Mouse (Mus musculus) kidney, embryonic 16.5 days (tissue): ENCODE data around the gene Sult4a1. TPM values are rescaled to one million over a fixed set of nuclear protein-coding genes. Genes with fewer than 3 reads are reported as not detected.

ENCODE experiments used
- ATAC-seq: fragments of 200-750 bp; cut with Nextera tagmentation; 2 replicates; pipeline ENCODE4 v1.8.0; 2017; ENCODE audit warnings: moderate TSS enrichment; ENCODE audit not compliant: low FRiP score, low TSS enrichment
- H3K27ac ChIP-seq: fragments of 300-500 bp; sonication (generic); 2 replicates; pipeline ENCODE4 v1.5.1; 2014; ENCODE audit warnings: low read length
- H3K27me3 ChIP-seq: fragments of 300-500 bp; sonication (generic); 2 replicates; pipeline ENCODE4 v1.6.1; 2014; ENCODE audit warnings: low read length, control low read depth, mixed read lengths; ENCODE audit not compliant: insufficient read depth
- H3K36me3 ChIP-seq: fragments of 300-500 bp; sonication (generic); 2 replicates; pipeline ENCODE4 v1.6.1; 2014; ENCODE audit warnings: low read length, control low read depth, mixed read lengths; ENCODE audit not compliant: insufficient read depth
- H3K4me1 ChIP-seq: fragments of 300-500 bp; sonication (generic); 2 replicates; pipeline ENCODE4 v1.6.1; 2014; ENCODE audit warnings: low read length, control low read depth, mixed read lengths; ENCODE audit not compliant: insufficient read depth
- H3K4me2 ChIP-seq: fragments of 300-500 bp; sonication (generic); replicated peaks from 2 replicates; pipeline ENCODE4 v1.6.1; 2014; ENCODE audit warnings: low read depth, low read length
- H3K4me3 ChIP-seq: fragments of 300-500 bp; sonication (generic); 2 replicates; pipeline ENCODE4 v1.5.1; 2014; ENCODE audit warnings: mild to moderate bottlenecking, low read length
- H3K9ac ChIP-seq: fragments of 300-500 bp; sonication (generic); replicated peaks from 2 replicates; pipeline ENCODE4 v1.6.1; 2014; ENCODE audit warnings: low read length
- H3K9me3 ChIP-seq: fragments of 300-500 bp; sonication (generic); 2 replicates; pipeline ENCODE4 v1.6.1; 2016; ENCODE audit warnings: low read length, control low read depth
- WGBS: fragments of 180-500 bp; shearing (Covaris S2); extraction: QIAGEN DNeasy Blood & Tissue Kit; methylation state at CpG from one replicate; pipeline ENCODE4 v1.1.7; 2014; 5-methylcytosine and 5-hydroxymethylcytosine counted together
- polyA plus RNA-seq: library from polyadenylated mRNA; unstranded; fragments of >200 nt; fragmentation: Nextera tagmentation; extraction: Ambion mirVana; gene quantifications from 2 replicates; pipeline ENCODE4 v1.2.1, GENCODE M21; 2015

Sult4a1 gene
- polyA plus RNA-seq, 1 experiment from 2014 or later, result 0.65 TPM

DNA sequence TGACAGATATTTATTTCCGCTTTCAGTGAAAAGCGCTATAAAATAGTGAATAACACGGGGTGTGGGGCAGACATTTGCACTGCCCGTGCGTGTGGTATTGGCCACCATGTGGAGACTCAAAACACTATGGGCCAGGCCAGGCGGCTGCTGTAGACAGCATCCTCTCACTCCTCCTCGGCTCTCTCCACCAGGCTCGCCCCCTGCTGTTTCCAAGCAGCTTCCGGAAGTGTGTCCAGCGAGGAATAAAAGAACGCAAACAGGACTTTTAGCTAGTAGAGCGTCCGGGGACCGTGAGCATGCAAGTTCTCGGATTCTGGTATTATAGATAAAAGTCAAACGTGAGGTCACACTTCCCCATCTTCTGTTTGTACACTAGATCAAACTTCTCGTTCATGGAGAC lies 28.4 kb downstream of the Sult4a1 start:
- Histone ChIP-seq H3K4me1 (no peaks in the 10 kb centered on the region), H3K27ac (no peak overlapping the region), H3K9ac (no peak overlapping the region), H3K9me3 (no peaks in the 10 kb centered on the region), H3K36me3 (no peaks in the 10 kb centered on the region), H3K4me3 (no peak overlapping the region), H3K27me3 (peaks cover 12% of the 10 kb centered on the region; the same call in 1 of the 2 replicates), H3K4me2 (no peak overlapping the region)
- 58% methylated on average over 17 of the region's 17 CpGs for WGBS
- no peak for ATAC-seq

DNA sequence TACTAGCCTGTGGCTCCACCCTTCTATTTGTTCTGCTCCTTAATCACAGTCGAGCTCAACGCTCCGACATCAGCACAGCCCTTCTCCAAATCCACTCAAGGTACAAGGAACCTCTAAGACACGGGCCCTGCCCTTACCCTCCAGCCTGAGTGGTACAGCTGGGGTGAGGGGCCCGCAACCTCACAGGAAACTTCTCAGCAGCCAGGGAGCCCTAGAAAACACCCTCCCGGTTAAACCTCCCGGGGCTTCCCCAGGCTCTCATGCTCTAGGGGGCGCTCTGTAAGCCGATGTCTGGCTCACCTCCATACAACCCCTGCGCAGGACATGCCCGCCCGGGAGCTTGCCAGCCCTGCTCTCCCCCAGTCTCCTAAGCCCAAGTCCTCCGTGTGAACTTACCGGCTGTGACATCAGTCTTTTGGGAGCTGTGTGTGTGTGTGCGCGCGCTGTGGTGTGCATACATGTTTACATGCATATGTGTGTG lies 30.8 kb downstream of the Sult4a1 start:
- H3K4me1 ChIP-seq, result no peaks in the 10 kb centered on the region
- H3K27me3 ChIP-seq, result peaks cover 35% of the 10 kb centered on the region
- no peak for ATAC-seq
- no peaks in the 10 kb centered on the region for H3K36me3 ChIP-seq
- no peak overlapping the region for H3K9ac ChIP-seq
- no peak overlapping the region for H3K27ac ChIP-seq
- H3K4me2 ChIP-seq, result no peak overlapping the region
- no peaks in the 10 kb centered on the region for H3K9me3 ChIP-seq
- 18% methylated on average over 17 of the region's 17 CpGs for WGBS
- H3K4me3 ChIP-seq, result no peak overlapping the region

GRCm38 (mm10) chr15:84073911-84074704 lies 31.4 kb downstream of the Sult4a1 start:
- no peaks in the 10 kb centered on the region for H3K9me3 ChIP-seq
- H3K27me3 ChIP-seq, result peaks cover 41% of the 10 kb centered on the region
- no peak for ATAC-seq
- H3K4me1 ChIP-seq, result no peaks in the 10 kb centered on the region
- no peak overlapping the region for H3K27ac ChIP-seq
- no peak overlapping the region for H3K4me3 ChIP-seq
- WGBS, result 10% methylated on average over 14 of the region's 15 CpGs
- H3K36me3 ChIP-seq, result no peaks in the 10 kb centered on the region
- no peak overlapping the region for H3K4me2 ChIP-seq
- H3K9ac ChIP-seq, result no peak overlapping the region

DNA sequence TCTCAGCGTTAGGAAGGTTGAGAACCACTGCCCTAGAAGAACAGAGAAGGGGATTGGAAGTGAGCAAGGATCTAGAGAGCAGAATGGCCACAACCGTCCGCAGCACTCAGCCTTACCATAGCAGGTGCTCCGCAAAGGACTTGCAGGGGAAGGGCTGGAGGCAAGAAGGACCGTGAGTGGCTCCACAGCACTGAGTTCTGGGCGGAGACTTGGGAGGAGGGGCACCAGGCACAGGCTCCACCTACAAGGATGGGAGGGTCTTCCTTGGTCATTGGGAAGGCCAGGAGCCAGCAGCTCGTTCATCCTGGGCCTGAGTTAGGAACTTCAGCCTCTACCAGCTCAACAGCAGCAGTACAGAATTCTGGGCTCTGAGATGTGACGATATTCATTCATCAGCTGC lies 32.5 kb downstream of the Sult4a1 start:
- Histone ChIP-seq H3K36me3 (no peaks in the 10 kb centered on the region), H3K4me2 (no peak overlapping the region), H3K9ac (no peak overlapping the region), H3K27ac (no peak overlapping the region), H3K9me3 (no peaks in the 10 kb centered on the region), H3K4me3 (no peak overlapping the region), H3K4me1 (no peaks in the 10 kb centered on the region), H3K27me3 (peaks cover 52% of the 10 kb centered on the region)
- no peak for ATAC-seq
- 17% methylated on average over 8 of the region's 8 CpGs for WGBS

GRCm38 (mm10) chr15:84072226-84072625 lies 33.3 kb downstream of the Sult4a1 start:
- Histone ChIP-seq H3K9me3 (no peaks in the 10 kb centered on the region), H3K4me3 (no peak overlapping the region), H3K9ac (no peak overlapping the region), H3K4me1 (no peaks in the 10 kb centered on the region), H3K27me3 (peaks cover 58% of the 10 kb centered on the region), H3K27ac (no peak overlapping the region), H3K36me3 (no peaks in the 10 kb centered on the region), H3K4me2 (no peak overlapping the region)
- ATAC-seq, result no peak
- 25% methylated on average over 7 of the region's 7 CpGs for WGBS

- under 1% methylated on average over 13 of the region's 13 CpGs for WGBS
- H3K27me3 ChIP-seq, result peaks cover 68% of the 10 kb centered on the region
- no peak for ATAC-seq
Measured at GRCm38 (mm10) chr15:84070116-84070676, 35.4 kb downstream of the Sult4a1 start.

DNA sequence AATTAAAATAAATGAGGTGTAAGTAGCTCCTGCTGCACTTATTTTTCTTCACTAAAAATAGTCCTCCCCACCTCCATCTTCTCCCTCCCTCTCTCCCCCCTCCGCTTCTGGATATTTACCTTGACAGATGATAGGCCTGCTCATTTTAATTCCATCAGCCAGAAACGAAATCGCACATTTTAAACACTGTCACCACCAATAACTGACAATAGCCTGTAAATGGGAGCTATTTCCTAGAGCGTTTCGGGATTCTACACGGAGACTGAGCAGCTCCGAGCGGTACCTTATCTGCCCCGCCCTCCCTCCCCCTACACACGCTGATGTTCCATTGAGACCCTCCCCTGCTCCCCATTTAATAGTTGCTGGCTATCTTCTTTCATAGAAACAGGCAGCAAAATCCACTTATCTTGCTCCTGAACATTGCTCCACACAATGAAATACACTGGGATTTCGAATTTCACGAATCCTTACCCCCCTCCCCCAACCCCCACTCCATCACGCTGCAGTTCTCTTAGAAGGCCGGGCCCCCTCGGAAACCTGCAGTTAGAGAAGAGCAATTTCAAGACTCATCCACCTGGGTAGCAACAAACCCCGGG lies 36.0 kb downstream of the Sult4a1 start:
- H3K9me3 ChIP-seq, result peaks cover 6% of the 10 kb centered on the region
- peaks cover 74% of the 10 kb centered on the region for H3K27me3 ChIP-seq
- H3K4me3 ChIP-seq, result no peak overlapping the region
- H3K36me3 ChIP-seq, result no peaks in the 10 kb centered on the region
- peak overlapping the region; percentile 4; the same call in 1 of the 2 replicates for H3K4me2 ChIP-seq
- ATAC-seq, result no peak
- no peak overlapping the region for H3K9ac ChIP-seq
- H3K27ac ChIP-seq, result no peak overlapping the region
- H3K4me1 ChIP-seq, result no peaks in the 10 kb centered on the region
- 5% methylated on average over 16 of the region's 16 CpGs for WGBS

More at GRCm38 (mm10) chr15:84070116-84070676, 35.4 kb downstream of the Sult4a1 start:
- Histone ChIP-seq H3K4me3 (no peak overlapping the region), H3K9ac (no peak overlapping the region), H3K9me3 (peaks cover 6% of the 10 kb centered on the region), H3K4me2 (peak overlapping the region; percentile 4; the same call in 1 of the 2 replicates), H3K36me3 (no peaks in the 10 kb centered on the region), H3K27ac (no peak overlapping the region), H3K4me1 (no peaks in the 10 kb centered on the region)

DNA sequence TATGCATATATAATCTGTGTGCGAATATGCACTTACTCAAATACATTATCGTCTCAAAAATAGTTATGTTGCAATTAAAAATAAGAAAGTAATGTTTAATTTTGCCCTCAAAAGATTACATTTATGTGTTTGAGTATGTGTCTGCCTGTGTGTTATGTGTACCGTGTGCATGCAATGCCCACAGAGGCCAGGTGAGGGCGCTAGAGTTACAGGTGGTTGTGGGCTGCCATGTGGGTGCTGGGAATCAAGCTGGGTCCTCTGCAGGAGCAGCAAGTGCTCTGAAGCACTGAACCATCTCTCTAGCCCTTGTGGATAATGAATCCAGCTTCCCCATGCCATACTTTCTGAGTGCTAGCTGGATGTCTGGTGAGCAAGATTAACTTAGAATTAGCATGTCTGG lies 39.9 kb downstream of the Sult4a1 start:
- Histone ChIP-seq H3K4me2 (no peak overlapping the region), H3K27ac (no peak overlapping the region), H3K9me3 (peaks cover 6% of the 10 kb centered on the region), H3K27me3 (peaks cover 59% of the 10 kb centered on the region), H3K4me3 (no peak overlapping the region), H3K36me3 (no peaks in the 10 kb centered on the region), H3K9ac (no peak overlapping the region), H3K4me1 (no peaks in the 10 kb centered on the region)
- no peak for ATAC-seq
- 68% methylated on average over 4 of the region's 4 CpGs for WGBS

GRCm38 (mm10) chr15:84065140-84065539 lies 40.4 kb downstream of the Sult4a1 start, which contains the start of gene Efcab6:
Gene Efcab6 (minus strand): TSS chr15:84065379.
- peak; percentile 42; the same call in 1 of the 2 replicates for ATAC-seq
- H3K4me3 ChIP-seq, result peak within 1 kb of the TSS; percentile 23

More at GRCm38 (mm10) chr15:84065140-84065539, 40.4 kb downstream of the Sult4a1 start, which contains the start of gene Efcab6:
- Histone ChIP-seq H3K4me2 (peak within 1 kb of the TSS; percentile 40), H3K27me3 (peaks cover 54% of the 10 kb centered on the region), H3K27ac (no peak within 1 kb of the TSS), H3K36me3 (no peaks in the 10 kb centered on the region), H3K9ac (no peak within 1 kb of the TSS), H3K9me3 (peaks cover 6% of the 10 kb centered on the region), H3K4me1 (no peaks in the 10 kb centered on the region)
- 2% methylated on average over 23 of the region's 29 CpGs for WGBS
